Mouse (Mus musculus): Measurements from ENCODE around the gene Gm9913. TPM values are rescaled to one million over a fixed set of nuclear protein-coding genes. Genes with fewer than 3 reads are reported as not detected.

Gm9913 gene
- polyA plus RNA-seq, 1 experiment from 2014 or later: 0.09 TPM

DNA sequence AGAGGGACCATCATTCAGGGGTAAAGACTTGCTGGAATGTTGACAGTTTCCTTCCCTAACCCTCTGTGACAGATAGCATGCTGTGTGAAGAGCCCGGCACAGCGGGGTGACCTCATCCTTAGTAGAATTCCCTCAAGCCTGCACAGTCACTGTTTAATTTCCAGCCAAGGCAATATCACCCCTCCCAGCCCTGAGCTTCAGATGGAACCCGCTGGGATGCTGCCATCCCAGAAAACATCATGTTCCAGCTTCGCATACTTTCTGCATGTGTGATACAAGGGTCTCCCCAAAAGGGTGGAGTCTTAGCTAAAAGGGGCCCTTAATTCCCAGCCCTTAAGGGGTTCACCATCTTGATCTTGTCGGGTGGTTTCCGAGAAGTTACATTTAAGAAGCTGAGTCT lies 25.8 kb downstream of the Gm9913 start:
- Histone ChIP-seq H3K27me3 (replicated peaks) (no peaks in the 10 kb centered on the region), H3K9ac (no peak overlapping the region), H3K4me1 (no peaks in the 10 kb centered on the region), H3K4me2 (no peak overlapping the region), H3K27ac (no peak overlapping the region), H3K4me3 (no peak overlapping the region), H3K36me3 (replicated peaks) (no peaks in the 10 kb centered on the region), H3K9me3 (no peaks in the 10 kb centered on the region)
- 80% methylated on average over 6 of the region's 6 CpGs for WGBS
- no peak for ATAC-seq (replicated peaks)

DNA sequence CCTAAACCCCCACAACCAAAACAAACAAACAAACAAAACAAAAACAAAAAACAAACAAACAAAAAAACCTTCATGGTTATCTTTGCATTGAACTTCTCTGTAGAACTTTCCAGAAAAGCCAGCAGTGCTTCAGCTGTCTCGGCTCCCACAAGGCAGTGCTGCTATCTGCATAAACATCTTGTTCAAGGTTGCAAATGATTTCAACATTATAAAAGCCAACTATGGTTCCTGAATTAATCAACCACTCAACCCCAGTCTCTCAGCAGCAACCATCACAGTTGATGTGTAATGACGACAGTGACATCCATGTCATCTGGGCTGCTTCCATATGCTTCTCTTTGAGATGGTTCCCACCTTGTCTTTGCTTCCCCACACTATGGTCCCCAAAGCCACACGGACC lies 34.8 kb downstream of the Gm9913 start:
- Histone ChIP-seq H3K9me3 (no peaks in the 10 kb centered on the region), H3K4me2 (no peak overlapping the region), H3K27me3 (replicated peaks) (no peaks in the 10 kb centered on the region), H3K36me3 (replicated peaks) (no peaks in the 10 kb centered on the region), H3K4me3 (no peak overlapping the region), H3K27ac (no peak overlapping the region), H3K4me1 (no peaks in the 10 kb centered on the region), H3K9ac (no peak overlapping the region)
- 90% methylated on average over 3 of the region's 3 CpGs for WGBS
- no peak for ATAC-seq (replicated peaks)

DNA sequence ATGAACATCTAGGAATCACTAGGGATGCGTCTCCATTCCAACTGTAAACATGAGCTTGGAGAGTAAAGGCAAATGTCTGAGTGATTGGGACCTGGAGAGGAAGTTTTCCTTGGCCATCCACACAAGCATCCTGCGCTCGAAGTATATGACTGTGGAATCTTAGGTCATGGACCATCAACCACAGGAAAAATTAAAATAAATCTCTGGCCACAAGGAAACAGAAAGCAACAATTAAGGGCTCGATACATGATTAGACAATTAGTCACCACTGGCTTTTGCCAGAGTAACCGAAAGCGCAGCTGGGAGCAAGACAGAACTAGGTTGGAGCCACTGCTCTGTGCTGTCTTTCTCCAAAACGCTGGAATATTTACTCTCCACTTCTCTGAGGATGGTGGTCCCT lies 35.7 kb downstream of the Gm9913 start:
- Histone ChIP-seq H3K9ac (no peak overlapping the region), H3K4me2 (no peak overlapping the region), H3K36me3 (replicated peaks) (no peaks in the 10 kb centered on the region), H3K4me1 (no peaks in the 10 kb centered on the region), H3K27ac (no peak overlapping the region), H3K9me3 (no peaks in the 10 kb centered on the region), H3K4me3 (no peak overlapping the region), H3K27me3 (replicated peaks) (no peaks in the 10 kb centered on the region)
- WGBS: 88% methylated on average over 7 of the region's 7 CpGs
- no peak for ATAC-seq (replicated peaks)

DNA sequence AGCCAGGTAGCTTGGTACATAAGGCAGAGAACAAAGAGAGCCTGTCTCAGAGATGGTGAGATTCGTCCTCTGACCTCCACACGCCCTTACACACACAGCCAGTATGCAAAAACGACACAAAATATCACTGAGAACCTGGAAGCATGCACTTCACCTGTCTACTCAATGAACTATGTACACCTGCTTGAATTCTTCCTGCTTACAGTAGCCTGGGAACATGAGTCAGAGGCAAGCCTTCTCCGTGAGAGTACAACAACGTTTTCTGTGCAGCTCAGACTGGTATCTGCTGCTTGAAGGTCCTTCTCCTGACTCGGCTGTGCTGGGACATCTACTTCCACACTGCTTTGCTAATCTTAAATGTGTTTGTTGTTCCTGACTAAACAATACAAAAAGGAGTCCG lies 36.6 kb downstream of the Gm9913 start:
- H3K27me3 ChIP-seq (replicated peaks): no peaks in the 10 kb centered on the region
- WGBS: 77% methylated on average over 7 of the region's 7 CpGs
- no peak for ATAC-seq (replicated peaks)
- H3K9ac ChIP-seq: no peak overlapping the region
- no peak overlapping the region for H3K4me2 ChIP-seq
- H3K36me3 ChIP-seq (replicated peaks): no peaks in the 10 kb centered on the region
- H3K4me1 ChIP-seq: no peaks in the 10 kb centered on the region
- no peak overlapping the region for H3K4me3 ChIP-seq
- no peaks in the 10 kb centered on the region for H3K9me3 ChIP-seq
- H3K27ac ChIP-seq: no peak overlapping the region

DNA sequence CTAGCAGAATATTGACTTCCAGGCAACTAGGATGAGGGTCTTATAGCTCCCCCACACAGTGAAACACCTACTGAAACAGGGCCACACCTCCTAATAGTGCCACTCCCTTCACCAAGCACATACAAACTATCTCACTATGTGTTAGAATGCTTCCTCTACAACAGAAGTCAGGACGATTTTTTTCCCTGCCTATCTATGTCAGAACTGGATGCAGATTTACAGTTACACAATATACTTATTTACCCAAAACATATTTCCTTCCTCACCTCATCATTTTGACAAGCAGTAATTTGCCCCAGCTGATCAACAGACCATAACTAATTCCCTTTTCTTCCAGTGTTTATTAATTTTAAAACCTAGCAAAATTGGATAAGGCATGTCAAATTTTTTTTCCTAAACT lies 38.8 kb downstream of the Gm9913 start:
- H3K27me3 ChIP-seq (replicated peaks): no peaks in the 10 kb centered on the region
- 81% methylated on average over 1 of the region's 1 CpGs for WGBS
- no peak for ATAC-seq (replicated peaks)
- H3K4me1 ChIP-seq: no peaks in the 10 kb centered on the region
- no peak overlapping the region for H3K4me3 ChIP-seq
- H3K9ac ChIP-seq: no peak overlapping the region
- H3K9me3 ChIP-seq: no peaks in the 10 kb centered on the region
- H3K27ac ChIP-seq: no peak overlapping the region
- H3K36me3 ChIP-seq (replicated peaks): no peaks in the 10 kb centered on the region
- H3K4me2 ChIP-seq: no peak overlapping the region

DNA sequence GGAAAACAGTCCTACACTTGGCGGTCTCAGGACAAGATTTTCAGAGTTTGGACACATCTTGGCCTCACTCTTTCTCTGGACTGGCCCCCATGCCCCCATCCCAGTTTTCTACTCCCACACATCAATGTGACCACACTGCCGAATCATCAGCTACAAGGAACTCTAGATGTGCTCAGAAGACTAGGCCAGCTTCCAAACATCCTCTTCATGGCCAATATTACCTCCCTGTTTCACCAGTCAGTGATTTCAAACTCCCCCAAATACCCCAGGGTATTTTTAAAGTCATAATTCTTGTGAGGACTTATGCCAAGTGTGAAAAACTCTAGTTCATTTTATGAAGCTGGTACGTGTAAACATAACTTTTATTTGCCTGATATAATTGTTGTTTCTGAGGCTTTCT lies 40.1 kb downstream of the Gm9913 start:
- Histone ChIP-seq H3K9me3 (no peaks in the 10 kb centered on the region), H3K27ac (no peak overlapping the region), H3K4me1 (no peaks in the 10 kb centered on the region), H3K36me3 (replicated peaks) (no peaks in the 10 kb centered on the region), H3K27me3 (replicated peaks) (no peaks in the 10 kb centered on the region), H3K4me3 (no peak overlapping the region), H3K9ac (no peak overlapping the region), H3K4me2 (no peak overlapping the region)
- no peak for ATAC-seq (replicated peaks)
- WGBS: 89% methylated on average over 3 of the region's 3 CpGs

DNA sequence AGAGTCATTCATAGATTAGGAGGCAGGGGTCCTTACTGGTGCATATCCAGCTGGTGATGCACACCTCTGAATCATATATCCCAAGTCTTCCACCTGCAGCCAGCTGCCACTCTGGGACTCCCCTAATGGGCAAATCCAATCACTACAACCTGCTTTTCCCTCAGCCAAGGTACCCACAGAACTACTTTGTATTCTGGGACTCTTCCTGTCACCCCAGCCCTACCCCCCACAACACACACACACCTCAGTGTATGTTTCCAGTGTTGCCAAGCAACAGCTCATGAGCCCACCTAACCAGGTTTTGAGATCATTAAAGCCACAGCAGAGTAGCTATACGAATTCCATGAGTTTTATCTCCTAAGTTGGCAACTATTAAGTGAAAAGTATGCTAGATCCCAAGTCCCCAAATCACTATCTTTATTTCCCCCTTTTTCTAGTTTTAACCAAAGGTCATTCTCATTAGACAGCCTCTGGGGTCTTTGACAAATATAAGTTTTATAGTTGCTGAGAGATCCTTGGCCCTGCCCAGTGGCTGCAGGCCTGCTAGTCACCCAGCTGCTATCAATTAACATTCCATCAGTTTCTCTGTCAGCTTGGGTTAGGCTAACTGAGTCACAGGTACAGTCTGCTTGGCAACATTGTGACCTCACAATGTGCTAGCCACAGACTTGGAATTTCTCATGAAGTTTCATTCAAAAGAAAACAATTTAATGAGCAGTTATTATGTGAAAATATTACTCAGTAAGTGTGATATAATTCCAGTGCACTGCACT lies 44.1 kb downstream of the Gm9913 start:
- no peaks in the 10 kb centered on the region for H3K27me3 ChIP-seq (replicated peaks)
- H3K36me3 ChIP-seq (replicated peaks): no peaks in the 10 kb centered on the region
- H3K9me3 ChIP-seq: no peaks in the 10 kb centered on the region
- no peak overlapping the region for H3K4me2 ChIP-seq
- no peak overlapping the region for H3K4me3 ChIP-seq
- H3K4me1 ChIP-seq: no peaks in the 10 kb centered on the region
- WGBS: 80% methylated on average over 1 of the region's 1 CpGs
- H3K9ac ChIP-seq: no peak overlapping the region
- H3K27ac ChIP-seq: no peak overlapping the region
- no peak for ATAC-seq (replicated peaks)

DNA sequence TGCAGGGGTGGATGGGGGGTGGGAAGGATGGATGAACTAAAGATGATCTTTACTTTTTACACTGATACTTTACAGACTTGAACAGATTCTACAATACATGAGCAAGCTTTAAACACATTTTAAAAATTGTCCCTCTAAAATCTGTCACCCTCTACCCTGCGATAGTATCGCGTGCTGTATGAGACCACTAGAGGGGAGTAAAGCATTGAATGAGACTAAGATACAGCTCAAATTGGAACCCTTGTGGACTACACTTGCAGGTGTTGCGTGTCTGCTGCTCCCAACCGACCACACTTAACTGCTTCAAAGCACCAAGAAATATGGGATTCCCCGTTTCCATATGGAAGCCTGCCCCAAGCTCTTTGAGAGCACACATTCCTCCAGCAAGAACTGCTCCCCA lies 50.9 kb downstream of the Gm9913 start:
- Histone ChIP-seq H3K9me3 (no peaks in the 10 kb centered on the region), H3K27ac (no peak overlapping the region), H3K27me3 (replicated peaks) (no peaks in the 10 kb centered on the region), H3K36me3 (replicated peaks) (no peaks in the 10 kb centered on the region), H3K9ac (no peak overlapping the region), H3K4me3 (no peak overlapping the region), H3K4me1 (peaks cover 9% of the 10 kb centered on the region), H3K4me2 (no peak overlapping the region)
- no peak for ATAC-seq (replicated peaks)
- WGBS: 78% methylated on average over 6 of the region's 6 CpGs

Other genes starting within 250 kb of the Gm9913 start
- 2.5 and 2.7 TPM in 2 replicates for gene Fbn1, start 2.9 kb downstream of the Gm9913 start, polyA plus RNA-seq (2015; fragmentation: Nextera tagmentation; extraction: Ambion mirVana)
- 2.8 and 3.0 TPM in 2 replicates for gene Cep152, start 120.0 kb downstream of the Gm9913 start, polyA plus RNA-seq (2015; fragmentation: Nextera tagmentation; extraction: Ambion mirVana)
- 376 and 397 TPM in 2 replicates for gene Eid1, start 168.0 kb downstream of the Gm9913 start, polyA plus RNA-seq (2015; fragmentation: Nextera tagmentation; extraction: Ambion mirVana)
- 3.6 and 3.7 TPM in 2 replicates for gene Shc4, start 219.1 kb downstream of the Gm9913 start, polyA plus RNA-seq (2015; fragmentation: Nextera tagmentation; extraction: Ambion mirVana)